Mouse (Mus musculus) activated CD4-positive, CD25-positive, alpha-beta regulatory T cell (primary cell): ENCODE results near the gene Wtip. TPM values are rescaled to one million over a fixed set of nuclear protein-coding genes. Genes with fewer than 3 reads are reported as not detected.

Experiments used
- polyA plus RNA-seq, 2 experiments: library from polyadenylated mRNA; unstranded; fragments of 100-300 nt; shearing (Covaris generic); gene quantifications; one replicate each; pipeline ENCODE4 v1.2.1; 2017

The Wtip gene
- polyA plus RNA-seq = under 1 TPM in 1 of 2 experiments, not detected in 1; 0.55 TPM

DNA sequence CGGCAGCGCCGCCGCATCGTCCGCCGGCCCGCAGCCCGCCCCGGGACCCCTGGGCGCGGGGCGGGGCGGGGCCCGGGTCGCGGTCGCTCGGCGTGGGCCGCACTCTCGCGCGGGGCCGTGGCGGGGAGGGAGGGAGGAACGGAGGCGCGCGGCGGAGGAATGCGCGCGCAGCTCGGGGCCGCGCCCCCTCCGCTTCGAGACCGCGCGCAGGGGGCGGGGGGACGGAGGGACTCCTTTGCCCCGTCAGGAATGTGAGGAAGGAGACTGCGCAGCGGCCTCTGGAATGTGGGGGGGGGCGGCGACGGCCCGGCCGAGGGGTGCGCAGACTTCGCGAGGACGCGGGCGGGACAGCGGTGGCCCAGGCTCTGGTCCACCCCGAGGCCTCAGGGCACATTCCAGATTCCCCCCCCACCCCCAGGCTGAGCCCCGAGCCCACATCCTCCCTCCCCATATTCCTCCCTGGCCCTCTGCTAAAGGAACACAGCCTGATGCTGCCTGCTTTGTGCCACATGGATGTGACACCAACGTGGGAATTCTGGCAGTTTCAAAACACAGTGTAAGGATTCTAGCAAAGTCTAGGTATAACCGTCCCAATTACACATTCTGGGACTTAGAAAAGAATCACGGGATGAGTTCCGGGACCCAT is at the start of gene Wtip:
Gene Wtip, minus strand, starts transcription at position 152 of the 646 bp plus-strand sequence.

DNA sequence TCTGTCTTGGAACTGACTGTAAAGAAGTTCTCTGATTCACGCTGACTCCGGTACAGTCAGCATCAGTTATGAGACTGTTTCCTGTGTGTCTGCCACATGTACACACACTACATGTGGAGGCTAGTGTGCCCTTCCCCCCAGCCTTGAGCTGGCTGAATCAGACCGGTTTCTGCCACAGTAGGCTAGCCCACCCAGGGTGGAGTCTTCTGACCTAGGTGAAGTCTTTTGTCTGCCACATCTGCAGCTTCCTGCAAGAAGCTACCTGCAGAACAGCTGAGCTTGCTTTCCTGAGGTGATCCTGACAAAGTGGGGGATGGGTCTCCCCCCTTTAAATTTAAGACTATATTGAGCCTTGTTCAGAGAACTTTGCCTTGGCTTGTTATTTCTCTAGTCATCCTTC is 36.4 kb upstream of the Wtip start, which contains the start of gene Uba2:
Gene Uba2, minus strand, starts transcription at position 146 of the 400 bp plus-strand sequence.

DNA sequence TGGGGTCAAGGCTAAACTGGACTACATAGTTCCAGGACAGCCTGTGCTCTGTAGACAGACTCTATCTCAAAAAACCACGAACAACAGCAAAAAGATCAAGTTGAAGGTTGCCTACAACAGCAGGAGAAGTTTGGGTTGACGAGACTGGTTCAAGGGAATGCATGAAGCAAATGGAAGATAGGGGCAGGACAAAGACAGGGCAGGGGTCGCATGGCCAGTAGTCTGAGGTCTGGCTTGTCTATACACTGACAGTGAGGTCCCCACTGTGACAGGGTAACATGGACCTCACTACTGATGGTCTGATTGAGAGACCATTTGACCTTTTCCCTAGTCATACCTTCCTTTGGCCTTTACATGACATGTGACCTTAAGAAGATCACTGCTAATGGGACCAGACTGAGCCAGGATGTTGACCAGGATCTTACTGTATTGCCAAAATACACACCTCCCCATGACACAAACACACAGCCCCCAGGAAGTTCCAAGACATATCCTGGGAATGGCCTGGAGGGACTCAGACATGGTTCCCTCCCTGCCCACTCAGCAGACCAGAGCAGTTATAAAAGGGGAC is 38.1 kb downstream of the Wtip start, which contains the start of gene Scgb1b30:
Gene Scgb1b30, plus strand, starts transcription at position 521 of the 571 bp plus-strand sequence.

Other genes with a start within 250 kb of the Wtip start
- gene Scgb2b26, start 188.2 kb downstream of the Wtip start, polyA plus RNA-seq = not detected
- not detected for gene Scgb2b27, start 119.3 kb downstream of the Wtip start, polyA plus RNA-seq
- not detected for gene Scgb1b27, start 111.8 kb downstream of the Wtip start, polyA plus RNA-seq
- not detected for gene Scgb1b30, start 37.8 kb downstream of the Wtip start, polyA plus RNA-seq
- 100 to 1,000 TPM; 132 to 139 TPM for gene Uba2, start 36.3 kb upstream of the Wtip start, polyA plus RNA-seq
- gene Pdcd2l, start 63.4 kb upstream of the Wtip start, polyA plus RNA-seq = 10 to 100 TPM; 39.3 to 50.2 TPM
- gene Gpi1, start 97.1 kb upstream of the Wtip start, polyA plus RNA-seq = 100 to 1,000 TPM; 289 to 354 TPM
- gene Gm6096, start 117.8 kb upstream of the Wtip start, polyA plus RNA-seq = under 1 TPM in 1 of 2 experiments, not detected in 1; 0.57 TPM
- 10 to 100 TPM; 19.1 to 19.5 TPM for gene 4931406P16Rik, start 180.3 kb upstream of the Wtip start, polyA plus RNA-seq